Mouse (Mus musculus): Measurements from ENCODE around the gene Slc35c1. TPM values are rescaled to one million over a fixed set of nuclear protein-coding genes. Genes with fewer than 3 reads are reported as not detected.

The Slc35c1 gene
- polyA plus RNA-seq, 1 experiment from 2014 or later, result 8.7 TPM

GRCm38 (mm10) chr2:92435023-92435422 lies 25.3 kb downstream of the Slc35c1 start:
- ATAC-seq (ENCODE audit: low FRiP score) (no peak), DNase-seq (ENCODE audit: low spot score) (no peak)
- H3K9ac ChIP-seq (ENCODE audit: low read depth, low read length), result no peak overlapping the region
- H3K4me3 ChIP-seq (ENCODE audit: low read depth, low read length), result no peak overlapping the region
- H3K27me3 ChIP-seq (ENCODE audit: control insufficient read depth, insufficient read depth, low read length), result no peaks in the 10 kb centered on the region
- H3K27ac ChIP-seq (ENCODE audit: low read depth, low read length), result no peak overlapping the region
- WGBS, result 54% methylated on average over 6 of the region's 6 CpGs
- H3K36me3 ChIP-seq (ENCODE audit: control insufficient read depth, insufficient read depth, low read length), result no peaks in the 10 kb centered on the region
- H3K4me2 ChIP-seq (replicated peaks; ENCODE audit: low read depth, low read length), result no peak overlapping the region
- H3K4me1 ChIP-seq (replicated peaks; ENCODE audit: control insufficient read depth, insufficient read depth, low read length), result peaks cover 9% of the 10 kb centered on the region
- no peaks in the 10 kb centered on the region for H3K9me3 ChIP-seq (ENCODE audit: control insufficient read depth, low read length)

GRCm38 (mm10) chr2:92434375-92434745 lies 26.0 kb downstream of the Slc35c1 start:
- no peaks in the 10 kb centered on the region for H3K36me3 ChIP-seq (ENCODE audit: control insufficient read depth, insufficient read depth, low read length)
- H3K9me3 ChIP-seq (ENCODE audit: control insufficient read depth, low read length), result no peaks in the 10 kb centered on the region
- H3K4me3 ChIP-seq (ENCODE audit: low read depth, low read length), result peak overlapping the region; percentile 80
- DNase-seq (ENCODE audit: low spot score) (no peak), ATAC-seq (ENCODE audit: low FRiP score) (no peak)
- H3K27ac ChIP-seq (ENCODE audit: low read depth, low read length), result no peak overlapping the region
- peaks cover 9% of the 10 kb centered on the region for H3K4me1 ChIP-seq (replicated peaks; ENCODE audit: control insufficient read depth, insufficient read depth, low read length)
- peak overlapping the region; percentile 46 for H3K9ac ChIP-seq (ENCODE audit: low read depth, low read length)
- peak overlapping the region; percentile 86 for H3K4me2 ChIP-seq (replicated peaks; ENCODE audit: low read depth, low read length)
- H3K27me3 ChIP-seq (ENCODE audit: control insufficient read depth, insufficient read depth, low read length), result no peaks in the 10 kb centered on the region
- 9% methylated on average over 12 of the region's 12 CpGs for WGBS

- Histone ChIP-seq H3K9ac (ENCODE audit: low read depth, low read length) (peak within 1 kb of the TSS; percentile 86), H3K27ac (ENCODE audit: low read depth, low read length) (peak within 1 kb of the TSS; percentile 13; the same call in 1 of the 2 replicates), H3K36me3 (ENCODE audit: control insufficient read depth, insufficient read depth, low read length) (no peaks in the 10 kb centered on the region), H3K27me3 (ENCODE audit: control insufficient read depth, insufficient read depth, low read length) (no peaks in the 10 kb centered on the region), H3K4me2 (replicated peaks; ENCODE audit: low read depth, low read length) (peak within 1 kb of the TSS; percentile 86), H3K4me1 (replicated peaks; ENCODE audit: control insufficient read depth, insufficient read depth, low read length) (peaks cover 9% of the 10 kb centered on the region), H3K9me3 (ENCODE audit: control insufficient read depth, low read length) (no peaks in the 10 kb centered on the region), H3K4me3 (ENCODE audit: low read depth, low read length) (peak within 1 kb of the TSS; percentile 80)
- DNase-seq (ENCODE audit: low spot score) (peak; percentile 99), ATAC-seq (ENCODE audit: low FRiP score) (peak; percentile 98)
- WGBS, result under 1% methylated on average over 70 of the region's 76 CpGs
Observed at GRCm38 (mm10) chr2:92433578-92434374, 26.6 kb downstream of the Slc35c1 start, which contains the start of gene Cry2. Gene Cry2 (minus strand): TSS chr2:92434043.

GRCm38 (mm10) chr2:92432299-92433295 lies 27.7 kb downstream of the Slc35c1 start:
- H3K27me3 ChIP-seq (ENCODE audit: control insufficient read depth, insufficient read depth, low read length), result no peaks in the 10 kb centered on the region
- ATAC-seq (ENCODE audit: low FRiP score) (no peak), DNase-seq (ENCODE audit: low spot score) (peak; percentile 40)
- no peaks in the 10 kb centered on the region for H3K36me3 ChIP-seq (ENCODE audit: control insufficient read depth, insufficient read depth, low read length)
- H3K27ac ChIP-seq (ENCODE audit: low read depth, low read length), result peak overlapping the region; percentile 68
- WGBS, result 47% methylated on average over 17 of the region's 17 CpGs
- H3K4me3 ChIP-seq (ENCODE audit: low read depth, low read length), result peak overlapping the region; percentile 80
- H3K9me3 ChIP-seq (ENCODE audit: control insufficient read depth, low read length), result no peaks in the 10 kb centered on the region
- peak overlapping the region; percentile 86 for H3K4me2 ChIP-seq (replicated peaks; ENCODE audit: low read depth, low read length)
- peak overlapping the region; percentile 86 for H3K9ac ChIP-seq (ENCODE audit: low read depth, low read length)
- H3K4me1 ChIP-seq (replicated peaks; ENCODE audit: control insufficient read depth, insufficient read depth, low read length), result peaks cover 9% of the 10 kb centered on the region

GRCm38 (mm10) chr2:92431611-92432179 lies 28.6 kb downstream of the Slc35c1 start:
- H3K4me1 ChIP-seq (replicated peaks; ENCODE audit: control insufficient read depth, insufficient read depth, low read length), result peaks cover 9% of the 10 kb centered on the region
- ATAC-seq (ENCODE audit: low FRiP score), result no peak
- DNase-seq (ENCODE audit: low spot score), result no peak

GRCm38 (mm10) chr2:92430723-92431541 lies 29.4 kb downstream of the Slc35c1 start:
- 71% methylated on average over 21 of the region's 21 CpGs for WGBS
- ATAC-seq (ENCODE audit: low FRiP score), result peak; percentile 31; the same call in 1 of the 2 replicates
- H3K9ac ChIP-seq (ENCODE audit: low read depth, low read length), result peak overlapping the region; percentile 38; the same call in 1 of the 2 replicates
- H3K9me3 ChIP-seq (ENCODE audit: control insufficient read depth, low read length), result no peaks in the 10 kb centered on the region
- peak overlapping the region; percentile 86 for H3K4me2 ChIP-seq (replicated peaks; ENCODE audit: low read depth, low read length)
- peak; percentile 54 for DNase-seq (ENCODE audit: low spot score)
- H3K27ac ChIP-seq (ENCODE audit: low read depth, low read length), result peak overlapping the region; percentile 68
- H3K4me1 ChIP-seq (replicated peaks; ENCODE audit: control insufficient read depth, insufficient read depth, low read length), result peaks cover 9% of the 10 kb centered on the region
- no peaks in the 10 kb centered on the region for H3K36me3 ChIP-seq (ENCODE audit: control insufficient read depth, insufficient read depth, low read length)
- H3K4me3 ChIP-seq (ENCODE audit: low read depth, low read length), result peak overlapping the region; percentile 80
- no peaks in the 10 kb centered on the region for H3K27me3 ChIP-seq (ENCODE audit: control insufficient read depth, insufficient read depth, low read length)

More at GRCm38 (mm10) chr2:92431611-92432179, 28.6 kb downstream of the Slc35c1 start:
- Histone ChIP-seq H3K27ac (ENCODE audit: low read depth, low read length) (peak overlapping the region; percentile 68), H3K27me3 (ENCODE audit: control insufficient read depth, insufficient read depth, low read length) (no peaks in the 10 kb centered on the region), H3K4me3 (ENCODE audit: low read depth, low read length) (peak overlapping the region; percentile 80), H3K9me3 (ENCODE audit: control insufficient read depth, low read length) (no peaks in the 10 kb centered on the region), H3K36me3 (ENCODE audit: control insufficient read depth, insufficient read depth, low read length) (no peaks in the 10 kb centered on the region), H3K9ac (ENCODE audit: low read depth, low read length) (peak overlapping the region; percentile 38; the same call in 1 of the 2 replicates), H3K4me2 (replicated peaks; ENCODE audit: low read depth, low read length) (peak overlapping the region; percentile 86)
- 29% methylated on average over 11 of the region's 11 CpGs for WGBS

GRCm38 (mm10) chr2:92430089-92430488 lies 30.2 kb downstream of the Slc35c1 start:
- H3K9me3 ChIP-seq (ENCODE audit: control insufficient read depth, low read length), result no peaks in the 10 kb centered on the region
- no peak overlapping the region for H3K4me3 ChIP-seq (ENCODE audit: low read depth, low read length)
- DNase-seq (ENCODE audit: low spot score), result no peak
- no peak overlapping the region for H3K27ac ChIP-seq (ENCODE audit: low read depth, low read length)
- H3K4me2 ChIP-seq (replicated peaks; ENCODE audit: low read depth, low read length), result no peak overlapping the region
- H3K4me1 ChIP-seq (replicated peaks; ENCODE audit: control insufficient read depth, insufficient read depth, low read length), result peaks cover 14% of the 10 kb centered on the region
- no peak for ATAC-seq (ENCODE audit: low FRiP score)
- H3K27me3 ChIP-seq (ENCODE audit: control insufficient read depth, insufficient read depth, low read length), result no peaks in the 10 kb centered on the region
- no peak overlapping the region for H3K9ac ChIP-seq (ENCODE audit: low read depth, low read length)
- no peaks in the 10 kb centered on the region for H3K36me3 ChIP-seq (ENCODE audit: control insufficient read depth, insufficient read depth, low read length)
- 77% methylated on average over 2 of the region's 2 CpGs for WGBS
